Mouse (Mus musculus) lung, postnatal 0 days (tissue): ENCODE measurements around the gene Myo1h.

Experiments used
- CTCF ChIP-seq: IDR thresholded peaks from 2 replicates; pipeline ENCODE4 v1.5.1; 2016; ENCODE audit warnings: antibody characterized with exemption, mild to moderate bottlenecking
- EP300 ChIP-seq: IDR thresholded peaks from 2 replicates; pipeline ENCODE4 v1.6.1; 2016; ENCODE audit warnings: antibody characterized with exemption, mild to moderate bottlenecking, control low read depth

DNA sequence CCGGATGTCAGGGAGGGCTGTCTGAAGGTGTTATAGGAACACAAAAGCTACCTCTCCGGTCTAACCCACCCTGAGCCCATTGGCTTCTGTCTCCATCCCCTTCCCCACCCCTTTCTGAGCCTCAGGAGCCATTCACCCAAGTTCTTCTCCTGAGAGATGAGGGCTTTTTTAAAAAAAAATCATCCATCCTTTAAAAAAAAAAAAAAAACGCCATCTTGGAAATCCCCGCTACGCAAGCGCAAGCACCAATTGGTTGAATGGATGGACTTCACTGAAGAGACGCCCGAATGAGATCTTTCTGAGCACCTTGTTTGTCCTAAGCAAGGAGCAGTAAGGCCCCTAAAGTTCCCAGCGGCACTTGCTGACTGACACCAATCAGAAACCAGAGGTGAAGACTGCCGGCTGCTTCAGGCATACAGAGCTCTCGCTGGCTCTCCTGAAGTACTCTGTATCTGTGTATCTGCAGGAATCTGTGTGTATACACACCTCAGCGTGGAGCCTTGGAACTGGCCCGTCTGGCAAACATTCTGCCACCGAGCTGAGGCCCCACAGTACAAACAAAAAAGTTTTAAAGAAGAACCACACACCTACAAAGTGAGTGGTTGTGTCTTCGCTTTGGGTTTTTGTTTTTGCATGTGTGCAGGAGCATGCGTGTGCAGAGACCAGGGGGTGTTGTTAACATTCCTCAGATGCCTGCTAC, 1.9 kb upstream of the Myo1h start:
- TF ChIP-seq EP300 (no peak), CTCF (no peak)
